Mouse (Mus musculus): ENCODE data around the gene Nim1k.
"Not testable (repeated sequence)": the region's sequence is repeated elsewhere in the genome, so short reads cannot be mapped to it uniquely, and the experiment has no call there.

Nim1k gene

DNA sequence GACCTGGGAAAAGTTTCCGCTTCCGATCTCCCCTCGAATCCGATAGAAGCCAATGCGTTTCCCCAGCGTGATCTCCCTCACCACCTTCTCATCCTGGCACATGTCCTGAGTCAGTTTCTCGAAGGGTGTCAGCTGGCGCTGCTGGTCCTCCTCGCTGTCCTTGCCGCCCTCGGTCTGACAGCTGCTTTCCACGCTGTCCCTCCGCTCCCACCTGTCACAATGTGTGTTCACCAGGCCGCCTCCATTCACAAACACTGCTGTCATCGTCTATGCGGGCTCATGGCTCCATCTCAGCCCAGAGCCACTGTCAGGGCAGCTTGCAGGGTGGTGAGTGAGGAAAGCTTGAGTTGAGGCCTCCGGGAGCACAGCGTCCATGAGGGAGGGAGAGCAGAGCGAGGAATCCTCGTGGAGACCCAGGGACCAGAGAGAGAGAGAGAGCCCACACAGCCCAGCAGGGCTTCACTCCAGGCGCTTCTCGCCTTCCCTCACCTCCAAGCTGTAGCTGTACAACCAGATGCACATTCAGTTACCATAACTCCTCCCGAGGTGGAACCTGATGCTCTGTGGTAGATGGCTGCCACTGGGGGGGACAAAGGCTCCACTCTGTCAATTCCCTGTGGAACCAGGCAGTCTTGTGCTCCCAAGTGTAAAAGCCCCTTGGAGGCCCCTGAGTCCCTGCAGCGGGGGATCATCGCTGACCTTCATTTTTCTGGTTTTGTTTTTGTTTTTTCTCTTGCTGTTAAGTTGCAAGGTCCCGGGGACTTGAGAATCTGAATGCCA, 27.9 kb downstream of the Nim1k start:
- no peak for DNase-seq (ENCODE audit: low read depth)

DNA sequence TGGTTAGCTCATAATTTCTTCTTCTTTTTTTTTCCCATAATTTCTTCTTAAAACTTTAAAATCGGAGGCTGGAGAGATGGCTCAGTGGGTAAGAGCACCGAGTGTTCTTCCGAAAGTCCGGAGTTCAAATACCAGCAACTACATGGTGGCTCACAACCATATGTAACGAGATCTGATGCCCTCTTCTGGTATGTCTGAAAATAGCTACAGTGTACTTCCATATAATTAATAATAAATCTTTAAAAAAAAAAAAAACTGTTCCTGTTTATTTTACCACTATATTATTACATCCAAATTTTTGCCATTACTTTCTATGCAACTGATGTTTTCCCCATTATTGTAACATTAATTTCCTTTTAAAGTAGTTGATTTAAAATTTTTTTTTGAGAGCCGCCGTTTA, 31.1 kb downstream of the Nim1k start:
- DNase-seq (ENCODE audit: low read depth), result peak; percentile 15

- DNase-seq (ENCODE audit: low read depth), result no peak
These were observed 32.3 kb downstream of the Nim1k start for GRCm38 (mm10) chr13:119723368-119723767.

DNA sequence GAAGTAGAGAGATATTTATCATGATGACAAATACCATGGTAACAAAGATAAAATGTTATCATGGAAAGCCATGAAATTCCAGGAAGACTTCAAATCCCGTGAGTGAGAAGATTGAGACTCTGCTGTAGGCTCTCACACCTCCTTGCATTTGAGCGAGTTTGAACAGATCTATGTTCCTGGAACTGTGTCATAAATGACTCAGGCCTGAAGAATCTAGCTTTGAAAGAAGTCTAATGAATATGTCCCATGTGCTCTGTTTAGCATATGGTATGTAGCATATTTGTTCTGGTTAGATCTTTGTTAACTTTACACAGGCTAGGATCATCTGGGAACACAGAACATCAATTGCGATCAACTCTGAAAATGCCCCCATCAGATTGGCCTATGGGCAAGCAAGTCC, 33.2 kb downstream of the Nim1k start:
- DNase-seq (ENCODE audit: low read depth), result no peak

- no peak for DNase-seq (ENCODE audit: low read depth)
These were observed 39.6 kb downstream of the Nim1k start for GRCm38 (mm10) chr13:119716105-119716504.

DNA sequence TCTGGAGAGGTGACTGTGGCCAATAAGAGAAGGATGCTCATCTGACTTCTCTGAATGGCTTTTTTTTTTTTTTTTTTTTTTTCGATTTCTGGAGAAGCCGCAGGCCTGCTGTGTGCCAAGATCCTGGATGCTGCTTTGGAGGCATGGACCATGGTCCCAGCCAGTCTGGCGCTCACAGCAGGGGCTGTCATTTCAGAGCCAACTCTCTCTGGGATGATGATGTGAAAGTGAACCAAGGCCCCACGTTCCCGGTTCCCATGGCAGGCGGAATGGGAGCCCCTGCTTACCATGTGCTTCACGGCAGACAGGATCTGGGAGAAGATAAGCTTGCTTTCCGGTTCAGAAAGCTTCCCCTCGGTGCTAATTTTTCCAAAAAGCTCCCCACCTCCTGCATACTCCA, 41.9 kb downstream of the Nim1k start:
- DNase-seq (ENCODE audit: low read depth), result no peak

DNA sequence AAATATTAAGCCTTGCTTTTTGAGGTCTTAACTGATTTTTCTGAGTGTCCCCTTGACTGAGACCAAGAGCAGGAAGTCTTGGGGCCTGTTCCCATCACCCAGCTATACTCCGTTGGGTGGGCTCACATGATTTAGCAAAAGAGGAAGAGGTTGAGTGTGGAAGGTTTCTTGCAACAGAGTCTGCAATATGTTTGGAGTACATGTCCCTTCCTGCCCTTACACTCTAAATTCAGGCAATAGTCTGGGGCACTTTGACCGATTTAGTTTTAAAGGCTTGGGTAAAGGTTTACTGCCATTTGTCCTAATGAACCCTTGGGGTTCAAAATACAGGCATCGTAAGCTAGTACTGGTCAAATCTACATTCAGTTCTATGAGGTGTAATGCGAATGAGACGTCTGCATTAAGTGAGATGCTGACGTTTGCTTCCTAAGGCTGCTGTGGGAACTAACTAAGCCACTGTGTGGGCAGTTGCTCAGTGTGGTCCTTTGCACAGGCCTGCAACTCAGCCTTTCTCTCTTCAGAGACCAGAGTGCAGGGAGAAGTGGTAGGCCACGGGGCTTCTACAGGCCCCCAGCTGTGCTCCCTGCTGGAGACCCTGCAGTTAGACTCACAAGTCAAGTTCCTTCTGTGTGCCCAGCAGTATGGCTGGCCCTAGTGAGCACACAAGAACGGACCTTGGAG, 42.4 kb downstream of the Nim1k start:
- DNase-seq (ENCODE audit: low read depth), result no peak

DNA sequence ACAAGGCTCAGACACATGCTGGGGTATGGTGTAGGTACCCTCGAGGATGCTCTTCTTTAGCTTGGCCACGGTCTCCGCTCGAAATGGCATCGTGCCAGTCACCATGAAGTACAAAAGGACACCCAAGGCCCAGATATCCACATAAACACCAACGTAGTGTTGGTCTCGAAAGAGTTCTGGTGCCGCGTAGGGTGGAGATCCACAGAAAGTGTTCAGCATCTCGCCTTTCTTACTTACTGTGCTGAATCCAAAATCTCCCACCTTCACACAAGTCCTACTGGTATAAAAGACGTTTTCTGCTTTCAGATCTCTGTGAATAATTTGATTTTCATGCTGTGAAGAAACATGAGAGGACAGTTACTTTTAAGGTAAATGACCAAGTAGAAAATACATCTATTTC, 43.2 kb downstream of the Nim1k start:
- DNase-seq (ENCODE audit: low read depth), result no peak

GRCm38 (mm10) chr13:119710268-119710610, 45.4 kb downstream of the Nim1k start:
- no peak for DNase-seq (ENCODE audit: low read depth)

DNA sequence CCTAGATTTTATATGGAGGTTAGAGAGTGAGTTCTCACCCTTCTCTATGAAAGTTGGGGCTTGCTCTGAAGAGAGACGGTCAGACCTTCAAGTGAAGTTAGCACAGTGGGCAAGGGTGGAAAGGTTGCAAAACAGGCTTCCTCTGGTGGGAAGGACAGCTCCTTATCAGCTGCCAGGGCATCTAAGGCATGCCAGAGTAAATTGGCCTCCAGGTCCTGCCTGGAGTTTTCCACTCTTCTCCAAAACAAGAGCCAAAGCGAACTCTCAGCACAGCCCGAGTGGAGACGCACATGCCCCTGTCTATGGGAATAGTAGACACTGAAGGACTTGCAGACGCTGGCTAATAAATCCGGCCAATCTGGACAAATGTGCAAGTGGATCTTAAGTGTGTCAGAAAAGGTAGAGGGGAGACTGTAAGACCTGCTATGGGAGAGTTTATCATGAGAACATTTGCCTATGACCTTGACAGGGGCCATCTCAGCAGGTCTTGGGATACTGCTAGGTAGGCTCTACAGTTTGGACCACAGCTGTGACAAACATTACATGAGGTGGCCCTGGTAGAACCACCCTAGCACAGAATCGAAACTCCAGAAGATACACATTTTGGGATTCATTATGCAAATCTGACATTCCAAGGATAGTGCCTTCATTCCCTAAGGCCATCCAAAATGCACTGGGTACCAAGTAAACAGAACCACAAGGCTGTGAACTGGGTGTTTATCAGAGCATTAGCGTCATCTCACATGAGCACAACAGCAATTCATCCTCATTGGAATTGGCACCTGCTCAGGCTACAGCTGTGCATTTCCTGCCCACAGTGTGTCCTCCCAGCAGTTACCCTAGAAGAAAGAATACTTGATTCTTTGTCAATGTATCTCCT, 46.1 kb downstream of the Nim1k start:
- no peak for DNase-seq (ENCODE audit: low read depth)

- DNase-seq (ENCODE audit: low read depth), result no peak
These were observed 46.7 kb downstream of the Nim1k start for GRCm38 (mm10) chr13:119708941-119709340.

DNA sequence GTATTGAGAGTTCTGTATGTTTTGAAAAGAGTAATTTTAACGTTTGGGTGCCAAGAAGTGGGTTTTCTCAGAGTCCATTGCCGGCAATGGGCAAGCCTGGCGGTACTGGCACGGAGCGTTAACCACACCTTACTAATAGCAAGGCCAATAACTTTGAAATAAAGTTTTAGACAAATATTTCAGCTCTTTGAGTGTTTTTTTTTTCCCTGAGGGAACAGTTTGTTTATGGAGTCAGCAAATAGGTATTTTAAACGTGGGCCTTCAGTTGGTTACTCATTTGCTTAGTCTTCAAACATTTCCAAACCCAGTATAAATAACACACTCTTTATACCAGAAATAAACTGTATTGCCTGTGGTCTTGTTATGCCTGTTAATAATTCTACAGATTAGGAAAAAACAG, 47.8 kb downstream of the Nim1k start:
- DNase-seq (ENCODE audit: low read depth), result no peak

GRCm38 (mm10) chr13:119706953-119707352, 48.7 kb downstream of the Nim1k start:
- DNase-seq (ENCODE audit: low read depth), result no peak

GRCm38 (mm10) chr13:119706278-119706880, 49.3 kb downstream of the Nim1k start:
- DNase-seq (ENCODE audit: low read depth), result not testable (repeated sequence)

- DNase-seq (ENCODE audit: low read depth), result no peak
These were observed 51.4 kb downstream of the Nim1k start for GRCm38 (mm10) chr13:119704280-119704679.

DNA sequence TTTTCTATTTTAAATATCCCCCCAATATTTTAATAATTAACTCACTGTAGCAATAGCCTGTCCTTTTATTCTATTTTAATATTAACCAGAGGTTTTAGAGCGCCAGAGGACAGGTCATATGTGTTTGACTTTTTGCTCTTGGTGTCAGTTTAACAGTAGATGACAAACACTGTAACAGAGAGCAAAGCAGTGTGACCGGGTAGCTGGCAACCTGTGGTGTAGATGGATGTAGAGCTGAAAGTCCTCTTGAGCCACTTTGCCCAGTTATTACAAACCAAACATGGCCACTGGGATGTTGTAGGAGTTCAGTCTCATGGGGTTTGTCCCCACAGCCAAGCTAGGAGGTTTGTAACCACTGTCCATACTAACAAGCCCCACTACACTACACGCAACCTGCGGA, 57.2 kb downstream of the Nim1k start:
- no peak for DNase-seq (ENCODE audit: low read depth)

DNA sequence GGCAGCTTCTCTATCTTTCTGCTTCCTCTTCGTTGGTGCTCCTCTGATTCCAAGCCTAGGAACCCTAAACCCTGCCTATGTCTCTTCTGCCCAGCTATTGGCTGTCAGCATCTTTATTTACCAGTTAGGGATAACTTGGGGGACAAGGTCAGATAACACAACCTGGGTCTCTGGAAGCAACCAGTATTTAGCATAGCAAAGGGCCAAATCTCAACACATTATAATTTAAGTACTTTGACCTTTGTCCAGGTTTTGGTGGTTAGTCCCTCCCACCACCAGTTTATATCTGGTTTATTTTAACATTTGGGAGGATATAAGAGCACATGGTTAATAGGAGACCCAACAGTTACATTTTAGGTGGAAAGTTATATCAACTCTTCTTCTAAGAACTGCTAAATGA, 59.2 kb downstream of the Nim1k start:
- no peak for DNase-seq (ENCODE audit: low read depth)

- DNase-seq (ENCODE audit: low read depth), result no peak
These were observed 60.0 kb downstream of the Nim1k start for GRCm38 (mm10) chr13:119695676-119696075.

- not testable (repeated sequence) for DNase-seq (ENCODE audit: low read depth)
These were observed 63.7 kb downstream of the Nim1k start for GRCm38 (mm10) chr13:119691958-119692357.

DNA sequence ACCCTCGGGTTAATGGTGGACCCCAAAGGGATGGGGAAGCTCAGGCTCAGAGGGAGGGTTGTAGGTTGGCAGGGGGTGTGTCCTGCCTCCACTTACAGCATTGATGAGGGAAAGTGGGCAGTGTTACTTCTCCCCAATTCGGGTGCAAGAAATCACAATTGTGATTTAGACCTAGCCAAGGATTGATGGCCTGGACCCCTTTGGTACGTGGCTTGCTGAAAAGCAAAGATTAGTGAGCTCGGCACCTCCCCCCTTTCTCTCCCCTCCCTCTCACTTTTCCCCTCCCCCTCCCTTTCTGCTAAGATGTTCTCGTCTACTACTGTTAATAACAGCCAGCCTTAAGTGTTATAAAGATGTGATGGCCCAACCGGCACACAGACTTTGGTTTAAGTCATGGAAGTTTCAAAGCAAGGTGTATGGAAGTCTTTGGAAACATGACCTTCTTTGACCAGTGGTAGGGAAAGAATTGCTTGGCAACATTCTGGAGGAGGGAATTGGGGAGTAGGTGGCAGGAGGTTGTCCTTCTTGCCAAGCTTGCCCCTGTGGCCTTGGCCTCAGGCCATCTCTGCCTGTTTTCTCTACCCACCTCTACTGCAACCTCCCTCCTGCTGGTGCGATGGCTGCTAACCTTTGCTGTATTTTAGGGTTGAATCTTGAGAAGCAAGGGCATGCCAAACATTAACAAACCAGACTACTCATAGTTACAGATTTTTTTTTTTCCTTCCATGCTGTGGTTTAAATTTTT, 64.6 kb downstream of the Nim1k start:
- DNase-seq (ENCODE audit: low read depth), result peak; percentile 22

GRCm38 (mm10) chr13:119690039-119690728, 65.5 kb downstream of the Nim1k start, which contains the start of gene Hmgcs1:
Gene Hmgcs1 (plus strand): TSS chr13:119690379.
- DNase-seq (ENCODE audit: low read depth), result peak; percentile 100
